Mouse (Mus musculus): ENCODE measurements around the gene Grk3. TPM values are rescaled to one million over a fixed set of nuclear protein-coding genes. Genes with fewer than 3 reads are reported as not detected.

Gene Grk3
- total RNA-seq, 1 experiment = 4.2 TPM

- Histone ChIP-seq H3K36me3 (ENCODE audit: control insufficient read depth, insufficient read depth, low read length, poor library complexity, severe bottlenecking) (peaks cover 1% of the 10 kb centered on the region; the same call in 1 of the 2 replicates), H3K9ac (ENCODE audit: insufficient read depth, low read depth, low read length, poor library complexity, severe bottlenecking) (no peak overlapping the region), H3K4me1 (ENCODE audit: control insufficient read depth in 2 of 2, insufficient read depth in 2 of 2, low read length in 2 of 2, poor library complexity in 1 of 2) (no peaks in the 10 kb centered on the region), H3K4me3 (ENCODE audit: insufficient read depth in 1 of 2, low read depth in 1 of 2, low read length in 2 of 2, poor library complexity in 1 of 2, severe bottlenecking in 1 of 2) (no peak overlapping the region), H3K9me3 (ENCODE audit: control insufficient read depth, insufficient read depth, low read depth, low read length) (no peaks in the 10 kb centered on the region), H3K27ac (ENCODE audit: insufficient read depth, low read depth, low read length, poor library complexity, severe bottlenecking) (no peak overlapping the region)
- DNase-seq (ENCODE audit: low read depth, low spot score) = no peak
- TF ChIP-seq MAFK (IDR thresholded peaks at IDR 0.05; ENCODE audit: insufficient read depth, low read depth, low read length) (no peak), ZC3H11A (IDR thresholded peaks at IDR 0.05; ENCODE audit: borderline replicate concordance, low read depth, low read length) (no peak), HCFC1 (IDR thresholded peaks at IDR 0.05; ENCODE audit: borderline replicate concordance, insufficient read depth, low read length) (no peak), CHD2 (IDR thresholded peaks at IDR 0.05; ENCODE audit: low read depth, low read length) (no peak), ZNF384 (IDR thresholded peaks at IDR 0.05; ENCODE audit: low read depth, low read length) (no peak)
- in situ Hi-C loops (cut with MboI; ENCODE audit: low sequenced_read_pairs in 2 of 2, unreplicated experiment in 2 of 2) = no loop called here
These were observed 80.2 kb downstream of the Grk3 start for GRCm38 (mm10) chr5:112935436-112935835.

- no peak for TF ChIP-seq MAFK (IDR thresholded peaks at IDR 0.05; ENCODE audit: insufficient read depth, low read depth, low read length)
- no peak for TF ChIP-seq ZNF384 (IDR thresholded peaks at IDR 0.05; ENCODE audit: low read depth, low read length)
- no peak for TF ChIP-seq CHD2 (IDR thresholded peaks at IDR 0.05; ENCODE audit: low read depth, low read length)
- no peak for TF ChIP-seq ZC3H11A (IDR thresholded peaks at IDR 0.05; ENCODE audit: borderline replicate concordance, low read depth, low read length)
- TF ChIP-seq HCFC1 (IDR thresholded peaks at IDR 0.05; ENCODE audit: borderline replicate concordance, insufficient read depth, low read length) = no peak
- no peak for DNase-seq (ENCODE audit: low read depth, low spot score)
- no peak overlapping the region for H3K4me3 ChIP-seq (ENCODE audit: insufficient read depth in 1 of 2, low read depth in 1 of 2, low read length in 2 of 2, poor library complexity in 1 of 2, severe bottlenecking in 1 of 2)
- peaks cover 1% of the 10 kb centered on the region; the same call in 1 of the 2 replicates for H3K36me3 ChIP-seq (ENCODE audit: control insufficient read depth, insufficient read depth, low read length, poor library complexity, severe bottlenecking)
- no peak overlapping the region for H3K9ac ChIP-seq (ENCODE audit: insufficient read depth, low read depth, low read length, poor library complexity, severe bottlenecking)
- no peak overlapping the region for H3K27ac ChIP-seq (ENCODE audit: insufficient read depth, low read depth, low read length, poor library complexity, severe bottlenecking)
- in situ Hi-C loops (cut with MboI; ENCODE audit: low sequenced_read_pairs in 2 of 2, unreplicated experiment in 2 of 2) = no loop called here
- H3K9me3 ChIP-seq (ENCODE audit: control insufficient read depth, insufficient read depth, low read depth, low read length) = no peaks in the 10 kb centered on the region
- H3K4me1 ChIP-seq (ENCODE audit: control insufficient read depth in 2 of 2, insufficient read depth in 2 of 2, low read length in 2 of 2, poor library complexity in 1 of 2) = no peaks in the 10 kb centered on the region
These were observed 82.6 kb downstream of the Grk3 start for GRCm38 (mm10) chr5:112932878-112933567.

DNA sequence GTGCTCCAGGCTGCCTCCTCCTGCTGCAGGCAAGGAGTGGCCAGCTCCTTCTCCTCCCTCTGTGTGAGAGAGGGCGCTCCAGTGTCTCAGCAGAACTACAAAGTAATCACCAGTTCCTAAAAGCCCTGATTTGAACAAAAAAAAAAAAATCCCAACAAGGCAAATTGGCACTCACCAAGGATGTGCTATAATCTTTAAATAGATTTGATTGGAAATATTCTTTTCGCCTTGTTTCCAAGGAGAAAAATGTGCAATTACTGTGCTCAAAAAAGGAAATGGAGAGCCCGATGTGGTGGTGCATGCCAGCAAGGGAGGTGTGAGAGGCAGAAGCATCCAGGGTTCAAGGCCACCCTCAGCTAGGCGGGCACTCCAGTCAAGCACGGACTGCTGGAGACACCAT is 83.7 kb downstream of the Grk3 start:
- DNase-seq (ENCODE audit: low read depth, low spot score) = no peak
- peaks cover 1% of the 10 kb centered on the region; the same call in 1 of the 2 replicates for H3K36me3 ChIP-seq (ENCODE audit: control insufficient read depth, insufficient read depth, low read length, poor library complexity, severe bottlenecking)
- H3K9ac ChIP-seq (ENCODE audit: insufficient read depth, low read depth, low read length, poor library complexity, severe bottlenecking) = no peak overlapping the region
- H3K4me1 ChIP-seq (ENCODE audit: control insufficient read depth in 2 of 2, insufficient read depth in 2 of 2, low read length in 2 of 2, poor library complexity in 1 of 2) = no peaks in the 10 kb centered on the region
- H3K27ac ChIP-seq (ENCODE audit: insufficient read depth, low read depth, low read length, poor library complexity, severe bottlenecking) = no peak overlapping the region
- in situ Hi-C loops (cut with MboI; ENCODE audit: low sequenced_read_pairs in 2 of 2, unreplicated experiment in 2 of 2) = no loop called here
- H3K4me3 ChIP-seq (ENCODE audit: insufficient read depth in 1 of 2, low read depth in 1 of 2, low read length in 2 of 2, poor library complexity in 1 of 2, severe bottlenecking in 1 of 2) = no peak overlapping the region
- no peaks in the 10 kb centered on the region for H3K9me3 ChIP-seq (ENCODE audit: control insufficient read depth, insufficient read depth, low read depth, low read length)
- TF ChIP-seq ZC3H11A (IDR thresholded peaks at IDR 0.05; ENCODE audit: borderline replicate concordance, low read depth, low read length) (no peak), HCFC1 (IDR thresholded peaks at IDR 0.05; ENCODE audit: borderline replicate concordance, insufficient read depth, low read length) (no peak), CHD2 (IDR thresholded peaks at IDR 0.05; ENCODE audit: low read depth, low read length) (no peak), MAFK (IDR thresholded peaks at IDR 0.05; ENCODE audit: insufficient read depth, low read depth, low read length) (no peak), ZNF384 (IDR thresholded peaks at IDR 0.05; ENCODE audit: low read depth, low read length) (no peak)

GRCm38 (mm10) chr5:112928201-112928881 is 87.2 kb downstream of the Grk3 start:
- H3K4me1 ChIP-seq (ENCODE audit: control insufficient read depth in 2 of 2, insufficient read depth in 2 of 2, low read length in 2 of 2, poor library complexity in 1 of 2) = no peaks in the 10 kb centered on the region
- no peak for TF ChIP-seq ZNF384 (IDR thresholded peaks at IDR 0.05; ENCODE audit: low read depth, low read length)
- no peak for DNase-seq (ENCODE audit: low read depth, low spot score)
- H3K36me3 ChIP-seq (ENCODE audit: control insufficient read depth, insufficient read depth, low read length, poor library complexity, severe bottlenecking) = no peaks in the 10 kb centered on the region
- H3K9me3 ChIP-seq (ENCODE audit: control insufficient read depth, insufficient read depth, low read depth, low read length) = no peaks in the 10 kb centered on the region
- no peak overlapping the region for H3K4me3 ChIP-seq (ENCODE audit: insufficient read depth in 1 of 2, low read depth in 1 of 2, low read length in 2 of 2, poor library complexity in 1 of 2, severe bottlenecking in 1 of 2)
- H3K9ac ChIP-seq (ENCODE audit: insufficient read depth, low read depth, low read length, poor library complexity, severe bottlenecking) = no peak overlapping the region
- in situ Hi-C loops (cut with MboI; ENCODE audit: low sequenced_read_pairs in 2 of 2, unreplicated experiment in 2 of 2) = no loop called here
- H3K27ac ChIP-seq (ENCODE audit: insufficient read depth, low read depth, low read length, poor library complexity, severe bottlenecking) = no peak overlapping the region
